Mouse (Mus musculus) megakaryocyte, embryonic 14.5 days (primary cell): Measurements from ENCODE around the gene Mbd3l2.

Experiments
- FLI1 ChIP-seq: IDR thresholded peaks from 2 replicates; pipeline ENCODE4 v1.6.1; 2012; ENCODE audit warnings: low read length, inconsistent platforms, mixed read lengths
- GATA1 ChIP-seq: IDR thresholded peaks from 3 replicates; pipeline ENCODE4 v1.6.1; 2012; ENCODE audit warnings: mixed read lengths, low read length, inconsistent platforms, borderline replicate concordance

GRCm38 (mm10) chr9:18385782-18386181 is 44.7 kb upstream of the Mbd3l2 start:
- TF ChIP-seq GATA1 (no peak), FLI1 (no peak)
